Mouse (Mus musculus) hindbrain, embryonic 11.5 days (tissue): Measurements from ENCODE around the gene Elfn2. TPM values are rescaled to one million over a fixed set of nuclear protein-coding genes. Genes with fewer than 3 reads are reported as not detected.
A peak's percentile ranks its signal among the peaks of the same experiment; 100 is the strongest.

Source experiments
- ATAC-seq: fragments of 200-750 bp; cut with Nextera tagmentation; 2 replicates; pipeline ENCODE4 v1.8.0; 2017; ENCODE audit warnings: mild to moderate bottlenecking, moderate TSS enrichment, moderate library complexity; ENCODE audit not compliant: low FRiP score
- DNase-seq: peaks from one replicate; pipeline ENCODE4 v3.0.0-alpha.2; 2015; ENCODE audit warnings: low spot score
- H3K27ac ChIP-seq: fragments of 300-500 bp; sonication (generic); 2 replicates; pipeline ENCODE4 v1.5.1; 2014; ENCODE audit warnings: mild to moderate bottlenecking, low read depth, low read length
- H3K27me3 ChIP-seq: fragments of 300-500 bp; sonication (generic); 2 replicates; pipeline ENCODE4 v1.6.1; 2014; ENCODE audit warnings: mild to moderate bottlenecking, low read length, moderate library complexity, mixed read lengths; ENCODE audit not compliant: control insufficient read depth, insufficient read depth
- H3K36me3 ChIP-seq: fragments of 300-500 bp; sonication (generic); 2 replicates; pipeline ENCODE4 v1.6.1; 2014; ENCODE audit warnings: mild to moderate bottlenecking, low read length, moderate library complexity, mixed read lengths; ENCODE audit not compliant: control insufficient read depth, insufficient read depth
- H3K4me1 ChIP-seq: fragments of 300-500 bp; sonication (generic); replicated peaks from 2 replicates; pipeline ENCODE4 v1.6.1; 2014; ENCODE audit warnings: low read length, mixed read lengths; ENCODE audit not compliant: control insufficient read depth, insufficient read depth
- H3K4me2 ChIP-seq: fragments of 300-500 bp; sonication (generic); replicated peaks from 2 replicates; pipeline ENCODE4 v1.6.1; 2014; ENCODE audit warnings: mild to moderate bottlenecking, low read depth, low read length
- H3K4me3 ChIP-seq: fragments of 300-500 bp; sonication (generic); 2 replicates; pipeline ENCODE4 v1.5.1; 2014; ENCODE audit warnings: low read depth, low read length
- H3K9ac ChIP-seq: fragments of 300-500 bp; sonication (generic); 2 replicates; pipeline ENCODE4 v1.6.1; 2014; ENCODE audit warnings: low read depth, low read length
- H3K9me3 ChIP-seq: fragments of 300-500 bp; sonication (generic); 2 replicates; pipeline ENCODE4 v1.6.1; 2016; ENCODE audit warnings: low read length; ENCODE audit not compliant: control insufficient read depth
- WGBS: fragments of 180-500 bp; shearing (Covaris S2); extraction: QIAGEN DNeasy Blood & Tissue Kit; methylation state at CpG from one replicate; pipeline ENCODE4 v1.1.7; 2014; 5-methylcytosine and 5-hydroxymethylcytosine counted together
- polyA plus RNA-seq: library from polyadenylated mRNA; unstranded; fragments of >200 nt; fragmentation: Nextera tagmentation; extraction: Ambion mirVana; gene quantifications from 2 replicates; pipeline ENCODE4 v1.2.1, GENCODE M21; 2014

Gene Elfn2
- polyA plus RNA-seq, 1 experiment from 2014 or later = 0.85 TPM

DNA sequence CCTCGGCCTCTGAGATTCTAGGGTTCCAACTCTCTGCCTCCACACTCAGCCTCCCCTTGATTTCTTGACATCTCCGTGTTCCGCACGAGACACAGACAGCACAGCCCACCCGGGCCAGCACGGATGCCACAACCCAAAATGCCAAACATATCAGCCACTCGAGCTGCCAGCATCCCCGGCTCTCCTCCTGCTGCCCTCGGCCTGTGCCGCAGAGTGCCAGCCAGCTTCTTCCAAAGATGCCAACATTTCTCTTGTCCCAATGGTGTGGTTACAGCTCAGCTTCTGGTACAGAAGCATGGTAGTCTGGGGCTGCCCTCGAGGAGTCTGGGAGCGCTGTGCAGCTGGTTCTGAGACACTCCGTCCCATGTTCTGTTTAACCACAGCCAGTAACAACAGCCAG is 92.3 kb downstream of the Elfn2 start:
- Histone ChIP-seq H3K4me2 (no peak overlapping the region), H3K4me3 (no peak overlapping the region)
- DNase-seq = no peak

DNA sequence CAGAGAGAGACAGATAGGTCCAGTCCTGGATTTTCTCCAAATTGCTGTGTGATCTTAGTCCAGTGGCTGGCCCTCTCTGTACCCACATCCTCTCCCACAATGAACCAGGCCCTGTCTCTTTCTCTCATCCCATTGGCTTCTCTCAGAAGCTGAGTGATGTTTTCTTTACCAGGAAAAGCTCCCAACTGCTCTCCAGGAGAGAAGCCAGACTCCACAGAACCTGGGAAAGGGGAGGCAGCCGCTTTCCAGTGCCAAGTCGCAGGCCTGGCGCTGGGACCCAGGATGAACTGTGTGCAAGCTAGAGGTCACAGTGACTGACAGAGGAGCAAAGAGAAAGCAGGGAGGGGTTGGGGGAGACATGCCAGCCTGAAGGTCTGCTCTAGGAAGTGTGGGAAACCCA is 93.6 kb downstream of the Elfn2 start:
- 75% methylated on average over 3 of the region's 3 CpGs for WGBS
- Histone ChIP-seq H3K9ac (no peak overlapping the region), H3K4me3 (no peak overlapping the region), H3K9me3 (no peaks in the 10 kb centered on the region), H3K27ac (no peak overlapping the region), H3K4me1 (no peaks in the 10 kb centered on the region), H3K27me3 (no peaks in the 10 kb centered on the region), H3K4me2 (no peak overlapping the region), H3K36me3 (no peaks in the 10 kb centered on the region)
- DNase-seq = no peak
- ATAC-seq = no peak

More for the DNA sequence above, 92.3 kb downstream of the Elfn2 start:
- Histone ChIP-seq H3K36me3 (no peaks in the 10 kb centered on the region), H3K27ac (no peak overlapping the region), H3K27me3 (no peaks in the 10 kb centered on the region), H3K4me1 (no peaks in the 10 kb centered on the region; the same call in 1 of the 2 replicates), H3K9ac (no peak overlapping the region), H3K9me3 (no peaks in the 10 kb centered on the region)
- ATAC-seq = no peak
- 91% methylated on average over 13 of the region's 13 CpGs for WGBS

DNA sequence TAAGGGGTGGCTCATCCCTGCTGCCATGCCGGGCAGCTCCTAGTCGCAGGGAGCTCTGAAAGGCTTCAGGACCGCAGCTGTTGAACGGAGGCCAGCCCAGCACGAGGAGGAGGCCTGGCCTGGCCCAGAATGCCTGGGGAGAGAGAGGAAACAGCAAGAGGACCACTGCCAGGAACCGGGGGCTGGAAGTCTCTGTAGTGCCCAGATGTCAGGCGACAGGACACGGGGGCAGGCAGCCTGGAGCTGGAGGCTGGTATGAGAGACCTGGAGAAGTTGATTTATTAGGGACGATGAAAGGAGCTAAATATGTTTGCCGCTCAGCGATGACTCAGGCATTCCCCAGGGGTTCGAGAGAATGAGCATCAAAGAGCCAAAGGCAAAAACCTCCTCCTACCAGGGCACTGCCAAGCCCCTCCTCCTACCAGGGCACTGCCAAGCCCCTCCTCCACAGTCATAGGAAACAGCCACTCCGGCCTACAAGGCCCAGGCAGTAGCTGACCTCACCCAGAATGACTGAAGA is 94.1 kb downstream of the Elfn2 start:
- H3K9me3 ChIP-seq = no peaks in the 10 kb centered on the region
- no peaks in the 10 kb centered on the region for H3K27me3 ChIP-seq
- DNase-seq = no peak
- peak; percentile 25; the same call in 1 of the 2 replicates for ATAC-seq
- 59% methylated on average over 13 of the region's 13 CpGs for WGBS
- H3K4me1 ChIP-seq = no peaks in the 10 kb centered on the region
- no peak overlapping the region for H3K4me2 ChIP-seq
- no peak overlapping the region for H3K4me3 ChIP-seq
- H3K9ac ChIP-seq = no peak overlapping the region
- no peaks in the 10 kb centered on the region for H3K36me3 ChIP-seq
- H3K27ac ChIP-seq = peak overlapping the region; percentile 24; the same call in 1 of the 2 replicates

DNA sequence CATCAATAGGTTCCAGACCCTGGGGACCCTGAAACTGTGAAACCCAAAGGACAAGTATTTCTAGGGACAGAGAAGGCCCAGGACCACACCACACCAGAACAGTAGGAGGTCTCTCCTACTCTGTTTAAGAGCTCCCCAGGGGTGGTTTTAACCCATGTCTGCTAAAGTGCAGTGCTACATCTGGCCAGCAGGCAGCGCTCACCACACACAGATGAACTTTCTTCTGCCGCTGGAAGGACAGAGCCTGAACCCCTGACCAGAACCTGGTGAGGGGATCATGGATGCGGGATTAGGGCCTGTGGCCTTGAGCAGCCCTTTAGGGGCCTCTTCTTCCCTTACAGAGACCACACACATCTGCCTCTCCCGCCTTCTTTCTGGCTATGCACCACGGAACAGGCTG is 95.1 kb downstream of the Elfn2 start:
- ATAC-seq = peak; percentile 30; the same call in 1 of the 2 replicates

More for the DNA sequence above, 95.1 kb downstream of the Elfn2 start:
- Histone ChIP-seq H3K27me3 (no peaks in the 10 kb centered on the region), H3K36me3 (no peaks in the 10 kb centered on the region), H3K4me1 (no peaks in the 10 kb centered on the region), H3K4me2 (no peak overlapping the region), H3K27ac (no peak overlapping the region), H3K9ac (no peak overlapping the region), H3K4me3 (no peak overlapping the region), H3K9me3 (no peaks in the 10 kb centered on the region)
- WGBS = 20% methylated on average over 5 of the region's 5 CpGs
- DNase-seq = peak; percentile 82

Other genes with a start within 250 kb of the Elfn2 start
- not detected in 2 replicates for gene Il2rb, start 223.5 kb downstream of the Elfn2 start, polyA plus RNA-seq
- gene C1qtnf6, start 187.4 kb downstream of the Elfn2 start, polyA plus RNA-seq = 11.8 and 12.4 TPM in 2 replicates
- 0.10 and 0.22 TPM in 2 replicates for gene Sstr3, start 174.1 kb downstream of the Elfn2 start, polyA plus RNA-seq
- 6.4 and 7.6 TPM in 2 replicates for gene Rac2, start 146.0 kb downstream of the Elfn2 start, polyA plus RNA-seq
- gene Cyth4, start 121.7 kb downstream of the Elfn2 start, polyA plus RNA-seq = 2.1 and 4.4 TPM in 2 replicates
- gene Mfng, start 54.7 kb upstream of the Elfn2 start, polyA plus RNA-seq = 34.6 and 34.7 TPM in 2 replicates
- 1.8 and 2.4 TPM in 2 replicates for gene Card10, start 84.3 kb upstream of the Elfn2 start, polyA plus RNA-seq
- 7.8 and 9.1 TPM in 2 replicates for gene Cdc42ep1, start 123.9 kb upstream of the Elfn2 start, polyA plus RNA-seq
- not detected in 2 replicates for gene Lgals2, start 136.8 kb upstream of the Elfn2 start, polyA plus RNA-seq
- 26.3 and 26.4 TPM in 2 replicates for gene Gga1, start 158.4 kb upstream of the Elfn2 start, polyA plus RNA-seq
- gene Gm49510, start 180.9 kb upstream of the Elfn2 start, polyA plus RNA-seq = 0.13 and 0.42 TPM in 2 replicates
- 11.8 and 12.4 TPM in 2 replicates for gene Sh3bp1, start 181.0 kb upstream of the Elfn2 start, polyA plus RNA-seq
- 34.8 and 35.2 TPM in 2 replicates for gene Pdxp, start 195.1 kb upstream of the Elfn2 start, polyA plus RNA-seq
- 390 and 438 TPM in 2 replicates for gene Lgals1, start 208.0 kb upstream of the Elfn2 start, polyA plus RNA-seq
- 61.1 and 64.4 TPM in 2 replicates for gene Nol12, start 216.2 kb upstream of the Elfn2 start, polyA plus RNA-seq
- 38.1 and 45.4 TPM in 2 replicates for gene Triobp, start 229.0 kb upstream of the Elfn2 start, polyA plus RNA-seq